Mouse (Mus musculus) layer of hippocampus, postnatal 36 days (tissue): Measurements from ENCODE around the gene Npnt. TPM values are rescaled to one million over a fixed set of nuclear protein-coding genes. Genes with fewer than 3 reads are reported as not detected.

ENCODE experiments used
- DNase-seq, 2 experiments: peaks; one replicate each; pipeline ENCODE4 v3.0.0; 2022
- total RNA-seq, 2 experiments: library from RNA; stranded (reverse); gene quantifications; 2 replicates each; pipeline ENCODE4 v1.2.3; 2021

Gene Npnt
- 10 to 100 TPM; 14.3 to 19.8 TPM for total RNA-seq

DNA sequence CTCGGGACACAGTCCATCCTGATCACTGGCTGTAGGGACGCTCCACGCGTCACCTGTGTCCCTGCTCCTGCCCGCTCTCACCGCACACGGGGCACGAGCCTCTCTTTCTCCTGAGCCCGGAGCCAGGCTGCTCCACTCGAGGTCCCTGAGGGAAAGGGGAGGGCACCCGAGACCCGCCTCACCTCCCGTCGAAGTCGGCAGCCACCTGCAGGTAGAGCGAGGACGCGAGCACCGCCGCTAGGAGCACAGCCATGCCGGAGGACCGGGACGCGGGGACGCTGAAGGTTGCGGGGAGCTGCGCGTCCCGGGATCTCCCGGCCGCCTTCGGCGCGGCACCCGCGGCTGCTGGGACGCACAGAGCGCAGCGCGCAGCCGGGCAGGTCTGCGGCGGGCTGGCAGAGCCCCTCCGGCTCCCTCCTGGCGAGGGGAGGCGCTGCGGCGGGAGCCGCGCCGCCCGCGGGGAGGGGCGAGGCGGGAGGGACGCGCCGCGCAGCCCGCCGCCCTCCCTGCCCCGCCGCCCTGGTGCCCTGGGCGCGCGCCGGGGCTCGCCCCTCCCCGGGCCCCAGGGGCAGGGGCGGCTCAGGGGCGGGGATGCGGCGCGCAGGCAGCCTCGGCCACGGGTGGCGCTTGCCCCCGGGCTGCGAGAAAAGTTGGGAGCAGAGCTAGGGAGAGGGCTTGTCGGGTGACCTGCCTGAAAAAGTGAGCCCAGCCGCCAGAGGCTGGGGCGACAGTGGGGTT is at the start of gene Npnt:
Gene Npnt (minus strand): TSS at position 501 of the 738 bp plus-strand sequence.
- DNase-seq, result peak; percentile 33 to 41

DNA sequence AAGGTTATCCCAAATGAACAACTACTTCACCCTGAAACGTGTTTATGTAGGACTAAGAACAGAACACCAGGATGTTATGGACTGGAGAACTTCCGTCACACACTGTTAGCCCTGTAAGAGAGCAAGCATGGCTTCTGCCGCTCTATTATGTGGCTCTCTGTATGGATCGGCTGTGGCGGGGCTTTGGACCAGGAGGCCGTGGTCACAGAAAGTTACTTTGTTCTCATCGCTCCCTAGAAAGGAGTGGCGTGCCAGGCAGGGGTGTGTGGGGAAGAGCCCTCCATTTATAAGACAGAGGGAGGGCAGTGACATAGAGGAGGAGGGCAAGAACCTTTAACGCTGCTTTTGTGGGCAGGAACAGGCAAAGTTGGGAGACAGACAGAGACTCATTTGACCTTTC is 46.2 kb upstream of the Npnt start:
- no peak for DNase-seq

DNA sequence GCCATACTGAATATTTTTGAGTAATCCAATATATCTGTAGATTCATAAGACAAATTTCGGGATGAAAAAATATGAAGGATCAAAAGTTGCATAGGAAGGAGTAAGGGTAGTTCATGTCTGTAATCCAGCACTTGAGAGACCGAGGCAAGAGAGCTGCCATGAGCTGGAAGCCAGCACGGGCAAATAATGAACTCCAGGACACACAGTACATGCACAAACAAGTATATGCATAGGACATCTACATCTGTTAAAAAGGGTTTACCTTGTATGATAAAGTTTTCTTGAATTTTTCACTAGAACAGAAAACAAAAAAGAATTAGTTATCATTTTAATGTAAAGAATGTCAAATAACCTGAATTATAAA is 45.8 kb upstream of the Npnt start:
- no peak for DNase-seq

DNA sequence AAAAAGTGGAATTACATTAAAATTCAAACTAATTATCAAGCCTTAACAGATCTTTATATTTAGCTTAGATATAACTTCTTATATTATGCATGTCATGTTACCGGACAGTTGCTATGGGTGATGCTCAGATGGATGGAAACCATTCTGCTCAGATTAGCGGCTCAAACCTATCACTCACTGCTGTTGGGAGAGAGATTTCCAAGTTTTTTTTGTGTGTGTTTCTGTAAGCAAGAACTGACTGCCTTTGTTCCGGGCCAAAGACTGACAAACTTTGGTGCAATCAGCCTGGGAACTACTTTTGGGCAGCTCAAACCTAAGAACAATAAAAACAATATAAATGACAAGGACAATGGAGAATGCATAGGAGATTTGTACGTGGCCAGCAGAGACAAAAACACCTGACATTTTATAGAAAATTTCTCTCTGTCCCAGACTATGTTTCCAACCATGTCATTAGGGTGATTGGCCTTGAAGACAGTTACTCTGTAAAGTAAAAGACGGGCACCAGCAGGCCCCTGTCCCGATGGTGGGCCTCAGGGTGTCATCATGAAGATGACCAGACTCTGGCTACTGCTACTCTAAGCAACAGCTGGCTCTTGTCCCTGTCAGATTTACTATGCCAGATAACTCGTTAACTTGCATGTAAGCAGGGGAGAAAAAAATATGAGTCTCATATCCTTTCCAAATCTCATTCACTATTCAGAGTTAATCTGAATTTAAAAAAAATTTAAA is 45.2 kb upstream of the Npnt start:
- DNase-seq, result no peak

DNA sequence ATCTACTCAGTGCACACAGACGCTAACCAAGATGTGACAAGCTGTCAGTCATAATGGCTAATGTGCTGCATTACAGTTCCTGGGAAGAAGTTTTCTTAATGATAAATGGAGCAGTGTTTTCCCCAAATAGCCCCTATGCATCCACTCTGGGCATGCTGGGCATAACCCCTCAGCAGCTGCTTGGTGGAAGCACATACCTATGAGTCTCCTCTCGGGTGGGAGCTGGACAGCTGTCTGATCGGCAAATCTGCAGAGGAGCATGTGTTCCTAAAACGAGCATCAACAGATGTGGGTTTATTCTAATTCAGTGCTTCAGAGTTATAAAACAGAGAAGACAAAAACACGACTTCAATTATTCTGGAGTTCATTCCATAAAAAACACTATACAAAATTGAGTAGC is 36.1 kb upstream of the Npnt start:
- peak; percentile 6 to 11 for DNase-seq

DNA sequence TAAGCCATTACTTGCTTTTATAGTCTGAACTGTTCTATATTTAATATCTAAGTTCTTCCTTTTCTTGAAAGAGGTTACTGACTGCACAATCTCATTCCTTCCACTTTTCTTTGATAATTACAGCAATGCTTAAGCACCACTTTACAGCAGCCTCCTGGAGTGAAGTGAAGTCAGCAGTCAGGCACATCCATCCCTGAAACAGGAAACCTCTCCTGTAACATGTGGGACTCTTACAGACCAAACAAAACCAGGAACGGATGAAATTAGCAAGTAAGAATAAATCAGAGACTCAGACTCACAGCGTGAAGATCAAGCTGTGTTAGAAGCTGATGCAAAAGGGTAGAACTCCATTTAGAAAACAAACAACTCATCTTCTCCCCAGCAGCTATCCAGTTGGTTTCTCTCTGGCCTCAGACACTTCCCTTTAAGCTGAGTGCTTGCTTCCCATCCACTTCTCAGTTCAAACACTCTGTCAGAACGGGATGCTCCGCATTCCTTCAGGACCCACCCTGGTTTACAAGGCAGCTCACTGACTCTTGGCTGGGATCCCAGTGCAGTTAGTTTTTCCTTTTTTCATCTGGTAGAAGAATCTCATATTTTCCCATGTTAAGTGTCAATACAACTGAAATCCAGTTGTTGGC is 33.9 kb upstream of the Npnt start:
- no peak for DNase-seq

DNA sequence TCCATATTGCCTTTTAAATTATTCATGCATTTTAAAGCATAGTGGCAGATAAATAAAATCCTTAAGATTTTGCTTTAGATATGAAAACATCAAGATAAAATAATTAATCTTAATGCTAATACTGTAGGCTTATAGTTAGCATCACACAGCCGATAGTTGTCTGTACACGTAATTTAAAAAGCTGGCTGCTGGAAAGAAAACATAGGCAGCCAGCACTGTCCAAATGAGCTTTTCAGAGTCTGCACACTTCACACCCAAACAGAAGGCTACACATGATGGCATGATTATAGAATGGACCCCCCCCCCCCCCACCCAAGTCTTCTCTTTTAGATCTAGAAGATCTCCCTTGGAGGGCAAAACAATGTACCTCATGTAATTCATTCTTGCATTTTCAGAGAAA is 31.9 kb upstream of the Npnt start:
- no peak for DNase-seq

DNA sequence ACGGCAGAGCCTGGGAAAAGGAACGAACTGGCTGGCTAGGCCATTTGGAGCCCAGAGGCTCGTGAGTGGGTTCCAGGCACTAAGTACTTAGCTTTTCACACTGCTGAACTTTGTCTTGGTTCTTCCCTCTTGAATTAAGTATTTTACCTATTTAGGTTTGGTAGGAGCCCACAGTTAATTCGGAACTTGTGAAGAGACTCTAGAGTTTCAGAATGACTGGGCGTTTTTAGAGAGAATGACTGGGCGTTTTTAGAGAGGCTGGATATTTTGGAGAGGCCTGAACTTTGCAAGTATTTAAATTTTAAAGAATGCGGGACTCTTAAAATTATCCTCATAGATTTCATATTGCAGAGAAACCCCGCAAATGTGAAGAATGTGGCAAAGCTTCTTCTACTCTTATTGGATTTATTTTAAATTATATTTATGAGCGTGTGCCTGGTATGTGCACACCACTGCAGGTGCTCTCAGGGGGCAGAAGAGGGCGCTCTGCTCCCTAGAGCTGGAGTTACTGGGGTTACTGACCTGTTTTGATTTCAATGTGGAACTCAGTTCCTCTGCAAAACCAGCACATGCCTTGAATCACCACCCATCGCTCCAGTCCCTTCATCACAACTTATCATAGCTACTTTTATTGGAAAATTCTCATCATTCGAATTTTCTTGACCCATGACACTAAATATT is 29.8 kb upstream of the Npnt start:
- DNase-seq, result no peak

DNA sequence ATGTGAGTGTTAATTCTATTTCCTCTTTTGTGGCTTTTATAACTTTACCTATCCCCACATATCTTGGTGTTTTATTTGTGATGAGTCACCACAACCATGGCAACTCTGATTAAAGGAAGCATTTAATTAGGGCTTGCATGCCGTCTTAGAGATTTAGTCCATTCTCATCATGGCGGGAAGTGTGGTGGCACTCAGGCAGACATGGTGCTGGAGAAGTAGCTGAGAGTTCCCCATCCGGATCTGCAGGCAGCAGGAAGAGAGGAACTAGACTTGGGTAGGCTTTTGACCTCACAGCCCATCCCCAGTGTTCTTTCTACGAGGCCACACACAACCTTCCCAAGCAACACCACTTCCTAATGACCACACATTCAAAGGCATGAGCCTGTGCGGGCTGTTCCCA is 16.2 kb upstream of the Npnt start:
- DNase-seq, result no peak

DNA sequence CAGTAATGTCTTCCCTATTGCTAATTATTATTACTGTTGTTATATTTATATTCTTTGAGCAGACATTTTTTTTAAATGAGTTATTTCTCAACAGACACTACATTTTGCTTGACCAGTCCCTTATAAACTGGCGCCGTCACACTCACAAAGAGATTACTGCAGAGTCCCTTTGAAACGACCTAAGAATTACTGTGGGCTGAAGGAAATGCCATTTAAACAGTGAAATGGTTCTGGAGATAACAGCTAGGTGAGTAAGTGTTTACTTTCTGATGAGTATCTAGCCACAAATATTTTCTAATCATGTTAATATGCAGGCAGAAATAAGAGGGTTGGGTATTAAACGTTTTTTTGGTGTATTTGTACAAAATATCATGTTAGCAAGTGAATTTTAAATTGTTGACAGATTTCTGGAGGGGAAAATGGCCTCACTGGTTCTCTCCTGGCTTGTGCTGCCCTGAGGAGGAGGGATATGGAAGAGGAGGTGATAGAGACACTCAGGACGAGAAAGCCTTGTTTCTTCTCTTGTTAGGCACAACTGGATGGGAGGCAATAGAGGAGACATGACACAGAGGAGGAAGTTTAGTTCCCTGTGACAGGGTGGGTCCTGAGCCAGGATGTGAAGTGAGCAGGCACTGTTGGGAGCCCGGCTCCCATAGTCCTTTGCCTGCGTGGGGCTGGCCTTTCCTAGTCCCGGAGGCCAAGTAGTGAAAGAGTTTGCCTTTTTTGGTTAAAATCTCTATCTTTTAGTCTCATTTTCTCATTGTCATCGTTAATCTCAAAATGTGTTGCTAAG is 14.8 kb upstream of the Npnt start:
- DNase-seq, result no peak

DNA sequence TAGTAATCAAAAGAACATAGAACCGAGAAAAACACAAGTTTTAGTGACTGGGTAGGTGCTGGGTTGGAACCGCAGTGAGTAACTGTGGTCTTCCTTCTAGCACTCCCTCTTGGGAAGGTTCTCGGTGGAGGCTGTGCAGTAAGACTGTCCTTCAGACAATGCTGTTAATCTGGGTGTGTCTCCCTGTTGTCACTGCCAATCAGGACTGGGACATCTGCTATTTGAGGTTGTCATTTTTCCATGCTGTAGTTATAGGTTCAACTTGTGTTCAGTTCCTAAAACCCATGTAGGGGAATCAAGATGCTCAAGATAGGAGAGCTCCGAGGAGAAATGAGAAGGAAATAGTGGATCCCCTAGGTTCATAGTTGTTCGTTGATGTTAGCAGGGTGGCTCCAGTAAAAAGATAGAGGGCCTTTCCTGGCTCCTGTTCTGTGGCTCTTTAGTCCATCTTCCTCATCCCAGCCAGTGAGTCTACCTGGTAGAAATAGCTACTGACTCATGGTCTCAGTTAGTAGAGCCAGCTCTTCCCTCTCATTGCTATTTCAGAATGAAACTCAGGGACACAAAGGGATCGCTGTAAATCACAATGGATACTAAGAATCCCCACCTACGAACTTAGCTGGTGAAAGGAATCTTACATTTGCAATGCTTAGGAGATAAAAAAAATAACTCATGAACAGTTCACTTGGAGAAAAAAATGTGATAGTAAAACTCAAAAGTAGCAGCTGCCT is 12.7 kb upstream of the Npnt start:
- no peak for DNase-seq

DNA sequence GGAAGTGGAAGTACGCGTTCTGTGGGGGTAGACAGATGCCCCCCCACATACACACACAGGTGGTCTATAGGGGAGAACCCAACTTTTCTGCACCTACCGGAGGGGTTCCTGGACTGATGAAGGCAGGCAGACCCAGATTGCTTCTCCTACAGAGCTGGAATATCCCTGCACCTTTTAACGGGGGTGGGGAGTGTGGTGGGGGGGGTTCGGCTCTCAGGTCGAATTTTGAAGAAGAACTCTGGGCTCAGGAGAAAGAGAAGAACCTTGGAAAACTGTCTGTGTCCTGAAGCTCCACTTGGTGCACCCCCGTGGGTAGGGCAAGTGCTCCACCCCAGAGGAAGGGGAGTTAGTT is 414 bp upstream of the Npnt start:
- DNase-seq, result no peak

DNA sequence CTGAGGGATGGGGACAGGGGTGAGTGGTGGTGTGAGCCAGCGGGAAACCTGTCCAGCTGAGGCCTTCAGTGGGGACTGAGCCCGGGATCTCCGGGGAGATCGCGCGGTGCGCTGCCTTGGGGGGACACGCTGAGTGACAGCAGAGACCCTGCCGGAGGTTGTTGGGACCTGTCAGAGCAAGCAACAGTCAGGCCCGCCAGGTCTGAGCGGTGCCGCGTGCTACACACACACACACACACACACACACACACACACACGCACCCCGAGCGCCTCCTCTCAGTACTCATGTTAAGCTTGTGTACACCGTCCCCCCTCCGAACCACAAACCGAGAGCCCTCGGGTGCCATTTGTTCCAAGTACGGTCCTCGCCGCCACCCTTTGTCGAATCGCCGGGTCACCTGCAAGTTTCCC is 706 bp downstream of the Npnt start:
- DNase-seq, result peak in 1 of 2 experiments; percentile 18

DNA sequence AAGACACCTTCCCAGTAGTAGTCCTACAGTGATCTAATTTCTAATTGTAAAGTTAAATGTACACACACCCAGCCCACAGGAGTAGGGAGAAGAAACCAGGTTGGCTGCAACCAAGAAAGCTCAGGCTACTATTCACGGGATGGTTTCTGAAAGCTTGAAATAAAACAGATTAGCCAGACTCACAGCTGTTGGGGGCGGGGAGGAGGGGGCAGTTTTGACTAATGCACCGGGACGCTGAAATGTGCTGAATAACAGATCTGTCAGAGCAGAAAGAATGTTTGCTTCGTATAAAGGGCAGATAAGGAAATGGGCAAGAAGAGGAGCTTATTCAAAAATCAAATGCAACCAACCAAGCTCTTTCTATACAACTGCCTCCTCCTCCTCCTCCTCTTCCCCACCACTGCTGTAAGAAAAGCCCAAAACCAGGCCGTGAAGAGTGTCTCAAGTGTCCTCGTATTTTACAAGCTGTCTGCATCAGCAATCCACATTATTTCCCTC is 1.7 kb downstream of the Npnt start:
- DNase-seq, result no peak

DNA sequence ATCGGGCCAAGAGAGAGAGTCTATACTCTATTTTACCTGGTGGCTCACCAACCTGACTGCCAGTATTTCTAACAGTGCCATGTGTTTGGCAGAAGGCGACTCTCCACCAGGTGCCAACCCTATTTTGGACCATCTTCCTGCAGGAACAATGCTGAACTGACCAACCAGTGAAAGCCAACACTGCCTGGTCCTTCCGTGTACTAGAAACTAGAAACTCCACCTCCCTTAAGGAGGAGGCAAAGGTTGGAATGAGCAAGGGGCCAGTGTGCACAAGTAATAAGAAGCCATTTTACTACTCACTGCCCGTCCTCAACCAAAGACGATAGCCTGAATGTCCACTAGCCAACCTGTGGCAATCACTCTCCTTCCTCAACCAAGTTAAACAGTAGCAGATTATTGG is 4.0 kb downstream of the Npnt start:
- no peak for DNase-seq

DNA sequence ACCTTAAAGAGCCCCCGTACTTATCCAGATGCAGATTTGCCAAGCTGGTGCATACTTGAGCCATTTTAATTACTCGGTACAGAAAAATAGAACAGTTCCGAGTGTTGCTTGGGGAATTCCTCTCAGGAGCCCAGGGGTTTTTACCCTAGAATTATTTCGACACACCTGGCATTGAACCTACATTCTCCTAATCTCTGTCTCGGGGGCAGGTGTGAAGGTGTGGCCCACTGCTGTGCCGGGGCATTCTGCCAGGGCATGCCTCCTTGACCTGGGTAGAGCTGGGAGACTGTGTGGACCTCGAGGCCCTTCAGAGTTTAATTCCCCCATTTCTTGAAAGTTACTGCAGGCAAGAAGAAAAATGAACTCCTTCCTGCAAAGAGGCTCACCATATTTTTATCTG is 4.4 kb downstream of the Npnt start:
- DNase-seq, result no peak

DNA sequence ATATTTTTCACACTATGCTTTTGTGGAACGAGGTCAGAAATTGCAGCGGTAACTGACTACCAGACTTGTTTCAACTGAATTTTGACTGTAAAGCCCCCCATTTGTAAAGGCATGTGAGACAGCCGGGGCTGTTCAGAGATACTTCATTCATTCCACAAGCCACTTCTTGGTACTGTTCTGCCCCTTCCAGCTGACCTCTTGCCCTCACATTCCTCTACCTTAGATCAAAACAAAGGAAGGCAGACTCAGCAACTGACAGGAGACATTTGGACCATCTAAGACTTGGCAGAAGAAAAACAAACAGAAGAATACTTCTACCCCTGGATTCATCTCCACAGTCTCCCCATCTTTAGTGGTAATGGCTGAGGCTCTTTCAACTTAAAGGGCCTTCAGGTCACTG is 5.5 kb downstream of the Npnt start:
- DNase-seq, result no peak

DNA sequence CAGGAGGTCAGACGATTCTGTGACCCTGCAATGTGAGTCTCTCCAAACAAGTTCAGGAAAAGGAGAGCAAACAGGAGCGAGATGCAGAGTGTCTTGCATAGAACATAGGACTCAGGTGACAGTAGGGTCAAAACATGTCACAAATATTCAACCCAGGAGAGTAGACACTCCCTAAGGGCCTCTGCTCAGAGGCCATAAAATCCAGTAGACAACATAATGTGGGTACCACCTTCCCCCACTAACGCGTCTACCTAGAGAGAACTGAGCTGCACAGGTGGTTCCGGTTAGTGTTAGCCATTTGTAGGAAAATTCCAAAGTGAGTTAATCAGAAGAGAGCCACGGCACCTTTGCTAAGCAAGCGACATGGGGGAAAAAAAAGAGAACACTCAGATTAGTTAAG is 5.9 kb downstream of the Npnt start:
- no peak for DNase-seq

DNA sequence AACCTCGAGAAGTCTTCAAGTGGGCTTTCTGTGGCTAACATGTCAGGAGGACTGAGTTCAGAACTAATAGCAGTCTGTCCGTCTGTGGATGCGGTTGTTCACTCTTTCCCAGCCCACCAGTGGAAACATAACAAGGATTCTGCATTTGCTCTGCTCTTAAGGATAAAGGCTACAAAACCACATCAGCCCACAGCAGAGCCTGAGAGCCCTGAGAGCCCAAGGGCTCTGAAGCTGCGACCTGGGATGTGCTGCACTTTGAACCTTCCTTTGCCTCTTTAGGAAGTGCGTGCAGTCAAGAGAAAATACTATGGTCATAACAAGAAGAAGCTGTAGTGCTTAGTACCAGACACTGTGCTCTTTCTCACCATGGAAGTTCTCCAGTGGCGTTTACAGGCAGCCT is 7.3 kb downstream of the Npnt start:
- no peak for DNase-seq

DNA sequence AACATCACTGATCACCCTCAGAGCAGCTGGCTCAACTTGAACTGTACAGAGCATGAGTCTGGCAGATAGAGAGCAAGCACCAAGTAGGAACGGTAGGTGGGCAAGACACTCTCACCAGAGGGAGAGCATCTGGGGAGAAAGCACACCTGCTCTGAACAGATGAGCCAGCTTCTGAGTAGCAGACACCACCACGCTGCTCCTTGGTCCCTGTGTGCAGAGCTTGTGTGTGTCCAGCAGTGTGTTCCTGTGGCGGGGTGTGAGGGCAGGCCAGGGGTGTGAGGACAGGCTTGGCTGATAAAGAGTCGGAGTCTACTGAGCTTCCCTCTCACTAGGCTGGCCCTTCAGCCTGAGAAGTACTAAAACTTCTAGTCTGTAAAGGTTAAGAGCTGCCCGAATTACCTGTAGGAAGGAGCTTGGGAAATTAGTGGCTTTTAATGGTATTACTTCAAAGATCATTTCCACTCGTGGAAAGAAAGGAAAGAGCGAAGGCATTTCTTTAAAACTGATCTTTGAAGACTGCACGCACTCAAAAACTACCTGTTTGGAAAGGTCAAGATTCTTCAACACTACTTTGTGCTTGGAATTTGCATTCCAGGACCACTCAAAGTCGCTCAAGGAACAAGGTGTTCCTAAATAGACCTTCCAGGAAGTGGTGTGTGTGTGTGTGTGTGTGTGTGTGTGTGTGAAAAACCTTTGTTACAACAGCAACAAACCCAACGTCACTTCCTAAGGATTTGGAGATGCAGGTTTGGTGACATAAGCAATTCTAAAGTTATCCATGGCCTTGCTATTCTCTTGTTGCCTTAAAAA is 9.7 kb downstream of the Npnt start:
- no peak for DNase-seq

DNA sequence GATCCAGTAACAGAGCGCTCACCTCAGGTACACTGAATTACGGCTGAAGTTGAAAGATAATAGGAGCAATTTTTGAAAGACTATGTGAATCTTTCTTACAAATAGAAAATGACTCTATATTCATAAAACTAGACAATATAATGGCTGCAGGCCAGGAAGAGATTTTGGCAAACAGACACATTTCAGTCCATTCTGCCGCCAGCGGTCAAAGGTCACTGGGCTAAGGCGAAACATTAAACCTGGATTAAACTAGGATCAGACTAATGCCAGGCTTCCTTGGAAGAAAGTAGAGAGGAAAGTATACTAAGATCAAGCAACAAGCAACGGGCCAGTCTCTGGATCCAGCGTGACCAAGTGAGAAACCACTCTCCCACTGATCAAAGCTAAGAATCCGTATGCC is 11.1 kb downstream of the Npnt start:
- DNase-seq, result no peak
